Mouse (Mus musculus) T-helper 1 cell (primary cell): ENCODE data around the gene Hinfp.
"Not testable (repeated sequence)": the region's sequence is repeated elsewhere in the genome, so short reads cannot be mapped to it uniquely, and the experiment has no call there.

Source experiments
- in situ Hi-C: fragments of 300-600 bp; cut with MboI, MseI; formaldehyde crosslinking; loops from one replicate; pipeline ENCODE4 v1.15.1; 2025; ENCODE audit warnings: high pct_unique_total_duplicates

Gene Hinfp

GRCm38 (mm10) chr9:44305466-44306079 lies at the start of gene Hinfp:
TSS of gene Hinfp (minus strand) at chr9:44305671.
- in situ Hi-C loops: no loop called here

DNA sequence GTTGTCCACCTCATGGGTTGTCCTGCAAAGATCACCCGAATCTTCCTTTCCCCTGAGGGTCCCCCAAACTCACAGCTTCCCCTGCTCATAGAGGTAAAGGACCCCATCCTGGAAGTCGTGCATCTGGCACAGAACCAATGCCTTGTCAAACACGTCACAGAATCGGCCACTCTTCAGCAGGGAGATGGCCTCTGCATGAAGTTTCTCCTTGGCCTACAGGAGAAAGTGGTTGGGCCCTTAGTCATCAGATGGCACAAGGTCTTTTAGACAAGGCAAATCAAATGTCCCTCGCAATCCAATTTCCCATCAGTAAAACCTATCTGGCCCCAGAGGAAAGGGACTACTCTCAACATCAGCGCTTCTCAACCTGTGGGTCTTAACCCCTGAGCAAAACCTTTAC lies 47.7 kb upstream of the Hinfp start:
- in situ Hi-C loops: no loop called here

DNA sequence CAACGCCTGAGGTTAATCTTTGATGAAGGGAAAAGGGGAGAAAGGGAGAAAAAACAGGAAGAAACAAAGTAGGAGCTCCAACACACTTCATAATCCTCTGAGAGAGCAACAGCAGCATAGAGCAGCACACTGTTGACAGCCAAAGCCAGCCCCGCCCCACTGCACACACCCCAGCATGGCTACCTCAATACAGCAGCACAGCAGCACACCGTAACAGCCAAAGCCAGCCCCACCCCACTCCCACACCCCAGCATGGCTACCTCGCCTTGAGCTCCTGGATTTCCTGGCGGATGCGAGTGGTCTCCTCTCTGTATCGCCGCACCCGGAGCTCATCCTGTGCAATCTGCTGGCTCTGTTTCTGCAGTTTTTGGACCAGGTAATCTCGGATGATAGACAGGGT lies 46.9 kb upstream of the Hinfp start:
- in situ Hi-C loops: no loop called here

DNA sequence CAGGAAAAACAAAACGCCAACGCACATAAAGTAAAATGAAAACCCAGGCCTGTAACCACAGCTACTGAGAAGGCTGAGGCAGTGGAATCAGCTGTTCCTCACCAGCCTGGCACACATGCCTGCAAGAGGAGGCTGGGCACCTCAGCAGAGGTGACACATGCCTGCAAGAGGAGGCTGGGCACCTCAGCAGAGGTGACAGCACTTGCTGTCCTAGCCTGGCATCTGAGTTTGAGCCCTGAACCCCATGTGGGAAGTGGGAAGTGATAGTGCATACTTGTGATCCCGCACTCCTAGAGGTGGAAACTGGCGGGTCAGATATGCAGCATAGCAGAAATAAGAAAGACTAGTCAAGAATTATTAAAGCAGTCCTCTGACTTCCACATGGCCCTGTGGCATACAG lies 45.9 kb upstream of the Hinfp start:
- in situ Hi-C loops: no loop called here

- in situ Hi-C loops: no loop called here
Observed at GRCm38 (mm10) chr9:44348546-44348945, 43.1 kb upstream of the Hinfp start.

GRCm38 (mm10) chr9:44347621-44348020 lies 42.1 kb upstream of the Hinfp start:
- in situ Hi-C loops: no loop called here

- in situ Hi-C loops: no loop called here
Observed at GRCm38 (mm10) chr9:44347166-44347565, 41.7 kb upstream of the Hinfp start.

- in situ Hi-C loops: no loop called here
Observed at GRCm38 (mm10) chr9:44345570-44346433, 40.3 kb upstream of the Hinfp start.

GRCm38 (mm10) chr9:44343781-44344421 lies 38.4 kb upstream of the Hinfp start, which contains the start of gene Hmbs:
TSS of gene Hmbs (minus strand) at chr9:44344228.
- in situ Hi-C loops: loop anchor here (5.0 kb wide), 1 partner anchor 53 kb away; the partner anchor contains the start of gene Slc37a4

- in situ Hi-C loops: loop anchor here (5.0 kb wide), 1 partner anchor 54 kb away; the partner anchor contains the start of gene Slc37a4
Observed at GRCm38 (mm10) chr9:44343290-44343689, 37.8 kb upstream of the Hinfp start.

DNA sequence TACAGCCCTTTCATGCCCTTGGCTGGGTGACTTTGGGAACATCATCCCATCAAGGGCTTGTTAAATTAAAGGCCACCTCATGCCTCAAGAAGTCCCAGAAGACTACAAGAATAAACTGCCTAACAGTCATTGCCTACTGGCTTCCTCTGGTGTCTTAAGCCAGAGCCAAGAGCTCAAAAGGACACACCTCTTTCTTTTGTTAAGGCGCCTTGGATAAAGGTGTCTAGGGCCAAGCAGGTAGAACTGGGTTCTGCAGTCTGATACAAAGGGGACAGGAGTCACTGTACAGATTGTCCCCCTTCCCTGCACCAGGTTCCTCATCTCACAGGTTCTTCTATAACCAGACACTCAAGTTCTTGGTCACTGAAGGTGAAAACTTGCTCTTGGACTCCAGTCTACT lies 37.1 kb upstream of the Hinfp start:
- in situ Hi-C loops: loop anchor here (5.0 kb wide), 1 partner anchor 55 kb away; the partner anchor contains the start of gene Slc37a4

DNA sequence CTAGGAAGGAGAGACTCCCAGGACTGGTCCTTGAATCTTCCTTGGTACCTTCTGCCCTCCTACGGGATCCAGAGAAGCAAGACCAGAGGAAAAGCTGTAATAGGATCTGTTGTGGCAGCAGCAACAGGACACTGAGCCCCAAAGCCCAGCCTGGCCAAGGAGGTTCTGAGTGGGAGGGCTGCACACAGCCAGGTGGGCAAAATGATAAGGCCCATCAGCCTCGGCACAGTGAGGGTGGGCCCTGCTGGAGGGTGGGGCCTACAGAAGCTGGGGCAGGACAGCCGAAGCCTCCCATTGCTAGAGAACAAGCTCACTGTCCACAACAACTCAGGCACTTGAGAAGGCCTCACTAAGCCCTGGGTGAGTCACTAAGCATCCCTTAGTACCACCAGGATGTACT lies 36.7 kb upstream of the Hinfp start:
- in situ Hi-C loops: loop anchor here (5.0 kb wide), 1 partner anchor 55 kb away; the partner anchor contains the start of gene Slc37a4

GRCm38 (mm10) chr9:44341487-44341886 lies 36.0 kb upstream of the Hinfp start:
- in situ Hi-C loops: loop anchor here (5.0 kb wide), 1 partner anchor 56 kb away; the partner anchor contains the start of gene Slc37a4

- in situ Hi-C loops: no loop called here
Observed at GRCm38 (mm10) chr9:44338574-44338973, 33.1 kb upstream of the Hinfp start.

GRCm38 (mm10) chr9:44337436-44338169 lies 32.1 kb upstream of the Hinfp start:
- in situ Hi-C loops: no loop called here

GRCm38 (mm10) chr9:44336964-44337363 lies 31.5 kb upstream of the Hinfp start:
- in situ Hi-C loops: no loop called here

- in situ Hi-C loops: not testable (repeated sequence)
Observed at GRCm38 (mm10) chr9:44336513-44336912, 31.0 kb upstream of the Hinfp start.

GRCm38 (mm10) chr9:44336093-44336406 lies 30.6 kb upstream of the Hinfp start:
- in situ Hi-C loops: no loop called here

DNA sequence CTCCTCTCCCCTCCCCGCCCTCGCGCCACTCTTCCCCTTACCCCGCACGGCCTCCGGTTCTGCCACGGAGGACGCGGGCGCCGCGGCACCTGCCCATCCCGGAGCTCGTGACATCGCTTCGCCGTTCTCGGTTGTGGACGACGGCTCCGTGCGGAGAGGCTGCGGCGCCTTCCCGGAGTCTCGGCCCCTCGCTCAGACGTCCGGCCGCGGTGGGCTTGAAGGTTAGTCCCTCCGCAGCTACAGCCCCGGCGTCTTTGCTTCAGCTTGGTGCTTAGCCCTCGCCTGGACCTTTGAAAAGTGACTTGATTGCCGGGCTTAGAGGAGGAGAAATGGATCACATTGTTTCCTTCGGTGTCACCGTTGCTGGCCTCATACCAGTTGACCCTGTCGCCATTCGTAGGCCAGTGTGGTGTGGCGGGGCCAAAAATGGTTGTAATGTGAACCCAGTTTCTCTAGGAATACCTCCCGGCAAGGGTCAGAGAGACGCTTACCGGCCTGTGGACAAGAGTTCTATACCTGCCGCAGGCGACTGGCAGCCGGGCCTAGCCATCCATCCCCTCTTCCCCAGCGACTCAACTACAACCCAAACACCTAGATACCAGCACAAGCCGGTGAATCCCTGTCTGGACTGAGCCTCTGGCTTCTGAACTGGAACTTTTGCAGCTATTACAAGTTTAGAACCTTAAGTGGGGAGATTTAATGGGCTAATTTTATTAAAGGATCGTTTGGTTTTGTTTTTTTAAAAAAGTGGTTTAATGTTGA lies 30.0 kb upstream of the Hinfp start:
- in situ Hi-C loops: no loop called here

DNA sequence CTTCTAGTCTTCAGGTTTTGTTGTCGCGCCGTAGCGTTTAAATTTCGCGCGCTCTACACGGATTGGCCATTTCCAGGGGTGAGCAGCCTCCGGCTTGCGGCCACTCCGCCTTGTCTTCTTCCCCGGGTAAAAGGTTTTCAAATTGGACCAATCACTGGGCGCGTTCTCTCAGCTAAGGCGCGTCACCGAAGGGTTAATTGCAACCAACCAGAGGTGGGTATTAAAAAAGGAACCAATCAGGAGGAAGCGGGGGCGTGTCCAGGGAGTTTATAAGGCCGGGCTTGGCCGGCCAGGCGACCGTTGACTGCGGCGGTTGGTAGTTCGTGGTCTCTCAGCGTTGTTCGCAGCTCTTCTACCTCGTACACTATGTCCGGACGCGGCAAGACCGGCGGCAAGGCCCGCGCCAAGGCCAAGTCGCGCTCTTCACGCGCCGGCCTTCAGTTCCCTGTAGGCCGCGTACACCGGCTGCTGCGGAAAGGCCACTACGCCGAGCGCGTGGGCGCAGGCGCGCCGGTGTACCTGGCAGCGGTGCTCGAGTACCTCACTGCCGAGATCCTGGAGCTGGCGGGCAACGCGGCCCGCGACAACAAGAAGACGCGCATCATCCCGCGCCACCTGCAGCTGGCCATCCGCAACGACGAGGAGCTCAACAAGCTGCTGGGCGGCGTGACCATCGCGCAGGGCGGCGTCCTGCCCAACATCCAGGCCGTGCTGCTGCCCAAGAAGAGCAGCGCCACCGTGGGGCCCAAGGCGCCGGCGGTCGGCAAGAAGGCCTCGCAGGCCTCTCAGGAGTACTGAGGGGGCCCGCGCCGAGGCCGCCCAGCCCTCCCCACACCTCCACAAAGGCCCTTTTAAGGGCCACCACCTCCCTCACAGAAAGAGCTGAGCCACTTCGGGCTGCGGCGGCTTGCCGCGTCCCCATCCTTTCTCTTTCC lies 29.2 kb upstream of the Hinfp start, which contains the start of gene H2afx:
TSS of gene H2afx (plus strand) at position 299 of the 935 bp plus-strand sequence.
- in situ Hi-C loops: no loop called here
